Mouse (Mus musculus): ENCODE data around the gene Ak4. TPM values are rescaled to one million over a fixed set of nuclear protein-coding genes. Genes with fewer than 3 reads are reported as not detected.
A peak's percentile ranks its signal among the peaks of the same experiment; 100 is the strongest.
"Not testable (repeated sequence)": the region's sequence is repeated elsewhere in the genome, so short reads cannot be mapped to it uniquely, and the experiment has no call there.

Ak4 gene
- polyA plus RNA-seq, 1 experiment from 2014 or later = 21.1 TPM

DNA sequence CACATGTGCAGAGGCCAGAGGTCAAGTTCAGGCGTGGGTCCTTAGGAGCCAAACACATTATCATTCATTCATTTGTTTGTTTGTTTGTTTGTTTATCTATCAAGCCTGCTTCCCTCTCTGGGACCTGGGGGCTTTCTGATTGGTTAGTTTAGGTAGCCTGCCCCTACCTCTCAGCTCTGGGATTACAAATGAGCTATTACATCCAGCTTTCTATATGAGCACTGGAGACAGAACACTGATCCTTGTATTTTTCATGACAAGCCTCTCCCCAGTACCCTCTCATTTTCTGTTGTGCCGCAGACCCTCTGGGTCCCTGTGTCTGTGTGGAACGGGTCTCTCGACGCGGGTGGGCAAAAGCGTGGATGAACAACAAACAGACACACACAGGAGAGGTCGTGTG is 30.8 kb upstream of the Ak4 start:
- Histone ChIP-seq H3K36me3 (ENCODE audit: control insufficient read depth, insufficient read depth, low read length) (no peaks in the 10 kb centered on the region), H3K27ac (ENCODE audit: low read length) (no peak overlapping the region), H3K4me3 (ENCODE audit: low read length) (no peak overlapping the region), H3K4me2 (ENCODE audit: low read depth, low read length) (no peak overlapping the region), H3K27me3 (ENCODE audit: control insufficient read depth, insufficient read depth, low read depth, low read length) (no peaks in the 10 kb centered on the region), H3K9me3 (ENCODE audit: control insufficient read depth, low read length) (no peaks in the 10 kb centered on the region), H3K4me1 (replicated peaks; ENCODE audit: control insufficient read depth, insufficient read depth, low read length) (no peaks in the 10 kb centered on the region), H3K9ac (ENCODE audit: low read length) (no peak overlapping the region)
- WGBS = 85% methylated on average over 8 of the region's 8 CpGs
- ATAC-seq (ENCODE audit: low read depth) = no peak

DNA sequence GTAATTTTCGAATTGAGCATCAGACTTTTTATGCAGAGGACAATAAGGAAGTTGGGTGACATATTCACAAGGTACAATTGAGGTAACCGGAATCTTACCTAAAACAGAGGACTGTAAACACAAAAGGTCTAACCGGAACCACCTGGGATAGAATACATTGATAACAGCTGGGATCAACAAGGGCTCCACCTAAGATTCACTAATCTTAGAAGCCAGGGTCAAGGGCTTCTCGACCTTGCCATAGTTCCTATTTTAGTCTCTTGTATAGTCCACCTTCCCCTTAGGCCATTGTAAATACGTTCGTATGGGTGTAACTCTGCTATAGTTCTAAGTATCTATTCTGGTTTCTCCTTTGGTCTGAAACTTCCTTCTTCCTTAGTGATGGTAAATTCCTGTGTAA is 30.4 kb upstream of the Ak4 start:
- 66% methylated on average over 6 of the region's 6 CpGs for WGBS
- ATAC-seq (ENCODE audit: low read depth); H3K27me3 ChIP-seq (ENCODE audit: control insufficient read depth, insufficient read depth, low read depth, low read length); H3K4me1 ChIP-seq (replicated peaks; ENCODE audit: control insufficient read depth, insufficient read depth, low read length); H3K4me2 ChIP-seq (ENCODE audit: low read depth, low read length); H3K9ac ChIP-seq (ENCODE audit: low read length); H3K4me3 ChIP-seq (ENCODE audit: low read length); H3K9me3 ChIP-seq (ENCODE audit: control insufficient read depth, low read length); H3K36me3 ChIP-seq (ENCODE audit: control insufficient read depth, insufficient read depth, low read length); H3K27ac ChIP-seq (ENCODE audit: low read length): not testable (repeated sequence)

DNA sequence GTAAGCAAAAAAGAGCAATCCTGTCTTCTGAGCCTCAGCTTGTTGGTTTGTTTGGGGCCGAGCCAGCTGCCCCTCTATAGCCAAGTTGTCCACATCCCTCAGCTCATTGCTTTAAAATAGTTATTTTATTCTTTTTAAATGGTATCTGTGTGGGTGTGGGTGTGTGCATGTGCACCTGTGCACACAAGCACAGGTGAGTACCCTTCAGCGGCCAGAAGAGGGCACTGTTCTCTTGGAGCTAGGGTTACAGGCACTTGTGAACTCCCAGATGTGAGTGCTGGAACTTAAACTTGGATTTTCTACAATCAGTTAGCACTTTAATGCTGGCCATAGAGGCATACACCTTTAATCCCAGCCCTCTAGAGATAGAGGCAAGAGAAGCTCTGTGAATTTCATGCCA is 26.8 kb upstream of the Ak4 start:
- H3K4me1 ChIP-seq (replicated peaks; ENCODE audit: control insufficient read depth, insufficient read depth, low read length) = peaks cover 9% of the 10 kb centered on the region
- no peaks in the 10 kb centered on the region for H3K36me3 ChIP-seq (ENCODE audit: control insufficient read depth, insufficient read depth, low read length)
- ATAC-seq (ENCODE audit: low read depth) = no peak
- H3K9me3 ChIP-seq (ENCODE audit: control insufficient read depth, low read length) = no peaks in the 10 kb centered on the region
- H3K27ac ChIP-seq (ENCODE audit: low read length) = no peak overlapping the region
- H3K4me2 ChIP-seq (ENCODE audit: low read depth, low read length) = no peak overlapping the region
- H3K9ac ChIP-seq (ENCODE audit: low read length) = no peak overlapping the region
- 46% methylated on average over 2 of the region's 2 CpGs for WGBS
- H3K27me3 ChIP-seq (ENCODE audit: control insufficient read depth, insufficient read depth, low read depth, low read length) = no peaks in the 10 kb centered on the region
- H3K4me3 ChIP-seq (ENCODE audit: low read length) = no peak overlapping the region

DNA sequence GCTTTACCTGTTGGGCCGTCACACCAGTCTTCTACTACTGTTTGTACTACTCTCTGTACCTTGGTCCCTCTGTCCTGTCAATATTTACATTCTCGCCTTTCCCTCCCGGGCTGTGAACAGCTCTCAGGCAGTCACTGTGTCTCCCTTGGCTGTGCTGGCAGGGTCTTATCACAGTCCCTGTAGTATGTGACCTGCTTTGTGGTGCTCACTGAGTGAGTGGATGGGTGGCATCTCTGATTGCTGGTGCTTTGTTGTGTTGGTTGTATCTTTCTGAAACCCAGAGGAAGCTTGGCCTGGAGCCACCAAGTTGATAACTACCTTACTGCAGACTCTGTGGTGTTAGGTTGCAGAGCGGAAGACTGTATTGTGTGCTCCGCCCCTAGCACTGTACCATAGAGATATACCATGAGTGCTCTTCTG is 25.8 kb upstream of the Ak4 start:
- peak; percentile 82 for ATAC-seq (ENCODE audit: low read depth)
- no peak overlapping the region for H3K4me2 ChIP-seq (ENCODE audit: low read depth, low read length)

DNA sequence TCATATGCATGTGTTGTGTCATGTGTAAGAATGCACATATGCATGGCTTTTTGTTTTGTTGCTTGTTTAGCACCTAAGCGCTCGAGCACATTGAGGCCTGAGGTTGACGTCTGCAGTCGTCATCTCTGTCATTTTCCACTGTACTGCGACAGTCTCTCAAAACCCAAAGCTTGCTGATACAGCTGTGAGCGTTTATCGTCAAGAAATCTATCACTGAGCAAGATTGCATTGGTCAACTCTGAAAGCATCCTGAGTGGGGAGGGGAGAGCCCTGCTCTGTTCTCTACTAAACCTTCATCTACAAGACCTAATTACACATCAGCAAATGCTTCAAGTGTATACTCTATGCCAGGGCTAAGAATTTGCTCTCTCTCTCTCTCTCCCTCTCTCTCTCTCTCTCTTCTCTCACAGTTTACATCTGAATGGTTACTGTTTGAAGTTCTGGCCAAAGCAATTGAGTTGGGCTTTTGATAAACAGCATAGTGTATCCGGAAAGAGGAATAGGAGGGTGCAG is 24.0 kb upstream of the Ak4 start:
- no peaks in the 10 kb centered on the region for H3K36me3 ChIP-seq (ENCODE audit: control insufficient read depth, insufficient read depth, low read length)
- no peak overlapping the region for H3K9ac ChIP-seq (ENCODE audit: low read length)
- H3K27ac ChIP-seq (ENCODE audit: low read length) = no peak overlapping the region
- no peak overlapping the region for H3K4me2 ChIP-seq (ENCODE audit: low read depth, low read length)
- WGBS = 46% methylated on average over 8 of the region's 8 CpGs
- H3K9me3 ChIP-seq (ENCODE audit: control insufficient read depth, low read length) = no peaks in the 10 kb centered on the region
- H3K4me1 ChIP-seq (replicated peaks; ENCODE audit: control insufficient read depth, insufficient read depth, low read length) = peaks cover 9% of the 10 kb centered on the region
- H3K27me3 ChIP-seq (ENCODE audit: control insufficient read depth, insufficient read depth, low read depth, low read length) = no peaks in the 10 kb centered on the region
- H3K4me3 ChIP-seq (ENCODE audit: low read length) = no peak overlapping the region
- ATAC-seq (ENCODE audit: low read depth) = peak; percentile 65

More for the DNA sequence above, 25.8 kb upstream of the Ak4 start:
- Histone ChIP-seq H3K27ac (ENCODE audit: low read length) (0 out of 2 replicates have a peak overlapping the region, but pooled peaks have one; percentile 30), H3K4me3 (ENCODE audit: low read length) (no peak overlapping the region), H3K36me3 (ENCODE audit: control insufficient read depth, insufficient read depth, low read length) (no peaks in the 10 kb centered on the region), H3K9ac (ENCODE audit: low read length) (no peak overlapping the region), H3K27me3 (ENCODE audit: control insufficient read depth, insufficient read depth, low read depth, low read length) (no peaks in the 10 kb centered on the region), H3K9me3 (ENCODE audit: control insufficient read depth, low read length) (no peaks in the 10 kb centered on the region), H3K4me1 (replicated peaks; ENCODE audit: control insufficient read depth, insufficient read depth, low read length) (peaks cover 9% of the 10 kb centered on the region)
- WGBS = 30% methylated on average over 5 of the region's 5 CpGs

DNA sequence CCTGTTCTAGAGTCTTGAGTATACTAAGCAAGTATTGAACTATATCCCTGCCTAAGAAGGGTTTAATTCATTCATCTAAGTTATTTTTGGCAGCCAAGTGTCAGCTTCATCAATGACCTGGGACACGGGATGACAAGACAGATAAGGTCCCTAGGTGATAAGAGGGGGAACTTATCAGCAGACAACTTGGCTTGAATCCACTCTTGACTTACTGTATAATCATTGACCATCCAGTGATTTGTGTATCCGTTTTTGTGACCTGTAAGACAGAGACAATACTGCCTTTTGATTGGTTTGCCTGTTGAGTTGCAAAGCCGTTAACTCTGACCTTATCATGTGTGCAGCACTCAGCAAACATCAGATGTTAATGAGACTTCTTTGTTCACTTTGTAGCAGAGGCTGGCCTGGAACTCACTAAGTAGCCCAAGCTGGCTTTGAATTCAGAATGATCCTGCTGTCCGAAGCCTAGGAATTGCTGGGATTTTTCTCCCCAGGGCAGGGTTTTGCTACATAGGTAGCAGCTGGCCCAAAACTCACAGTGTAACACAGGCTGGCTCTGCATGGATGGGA is 19.0 kb upstream of the Ak4 start:
- ATAC-seq (ENCODE audit: low read depth) = no peak
- Histone ChIP-seq H3K4me2 (ENCODE audit: low read depth, low read length) (no peak overlapping the region), H3K36me3 (ENCODE audit: control insufficient read depth, insufficient read depth, low read length) (no peaks in the 10 kb centered on the region), H3K27ac (ENCODE audit: low read length) (no peak overlapping the region), H3K4me1 (replicated peaks; ENCODE audit: control insufficient read depth, insufficient read depth, low read length) (peaks cover 3% of the 10 kb centered on the region; the same call in 1 of the 2 replicates), H3K27me3 (ENCODE audit: control insufficient read depth, insufficient read depth, low read depth, low read length) (no peaks in the 10 kb centered on the region), H3K9me3 (ENCODE audit: control insufficient read depth, low read length) (no peaks in the 10 kb centered on the region), H3K4me3 (ENCODE audit: low read length) (no peak overlapping the region), H3K9ac (ENCODE audit: low read length) (no peak overlapping the region)
- WGBS = 46% methylated on average over 4 of the region's 4 CpGs

DNA sequence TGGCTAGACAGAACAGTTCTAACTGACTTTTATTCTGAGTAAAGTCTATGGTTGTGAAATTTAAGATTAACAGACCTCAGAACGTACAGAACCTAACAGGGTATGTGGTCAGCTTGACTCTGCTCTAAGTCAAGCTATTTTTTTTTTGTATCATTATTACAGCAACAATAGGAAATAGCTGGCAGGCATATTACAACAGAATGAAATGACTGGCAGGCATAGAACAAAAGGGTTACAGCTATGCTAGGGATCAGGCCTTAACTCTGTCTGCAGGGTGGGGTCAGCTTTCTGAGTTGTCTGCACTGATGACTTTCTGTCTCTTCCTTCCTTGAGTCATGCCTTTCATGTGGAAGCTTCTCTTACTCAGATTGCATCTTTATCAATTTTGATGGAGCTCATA is 17.1 kb upstream of the Ak4 start:
- 80% methylated on average over 1 of the region's 1 CpGs for WGBS
- Histone ChIP-seq H3K27ac (ENCODE audit: low read length) (no peak overlapping the region), H3K4me2 (ENCODE audit: low read depth, low read length) (no peak overlapping the region), H3K4me3 (ENCODE audit: low read length) (no peak overlapping the region), H3K27me3 (ENCODE audit: control insufficient read depth, insufficient read depth, low read depth, low read length) (no peaks in the 10 kb centered on the region), H3K9ac (ENCODE audit: low read length) (no peak overlapping the region), H3K4me1 (replicated peaks; ENCODE audit: control insufficient read depth, insufficient read depth, low read length) (no peaks in the 10 kb centered on the region; the same call in 1 of the 2 replicates), H3K9me3 (ENCODE audit: control insufficient read depth, low read length) (no peaks in the 10 kb centered on the region), H3K36me3 (ENCODE audit: control insufficient read depth, insufficient read depth, low read length) (no peaks in the 10 kb centered on the region)
- ATAC-seq (ENCODE audit: low read depth) = no peak

DNA sequence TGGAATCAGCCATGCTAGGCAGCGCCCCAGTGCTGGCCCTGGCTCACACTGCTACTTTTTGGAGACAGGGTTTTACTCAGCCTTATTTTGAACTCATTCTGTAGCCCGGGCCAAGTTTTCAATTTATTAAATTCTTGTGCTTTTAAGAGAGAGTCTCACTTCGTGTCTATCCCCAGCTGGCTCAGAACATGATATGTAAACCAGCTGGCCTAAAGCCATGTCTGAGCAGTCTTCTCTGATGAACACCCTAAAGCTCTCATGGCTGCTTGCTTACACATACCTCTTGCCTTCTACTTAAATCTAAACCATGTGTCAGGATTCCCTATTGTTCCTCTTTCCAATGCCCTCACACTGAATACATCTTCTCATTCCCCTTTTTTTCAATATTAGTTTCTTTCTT is 14.2 kb upstream of the Ak4 start:
- Histone ChIP-seq H3K4me2 (ENCODE audit: low read depth, low read length) (no peak overlapping the region), H3K9ac (ENCODE audit: low read length) (no peak overlapping the region), H3K4me3 (ENCODE audit: low read length) (no peak overlapping the region), H3K36me3 (ENCODE audit: control insufficient read depth, insufficient read depth, low read length) (no peaks in the 10 kb centered on the region), H3K9me3 (ENCODE audit: control insufficient read depth, low read length) (no peaks in the 10 kb centered on the region), H3K27me3 (ENCODE audit: control insufficient read depth, insufficient read depth, low read depth, low read length) (no peaks in the 10 kb centered on the region), H3K27ac (ENCODE audit: low read length) (no peak overlapping the region), H3K4me1 (replicated peaks; ENCODE audit: control insufficient read depth, insufficient read depth, low read length) (no peaks in the 10 kb centered on the region; the same call in 1 of the 2 replicates)
- peak; percentile 68 for ATAC-seq (ENCODE audit: low read depth)
- 38% methylated on average over 3 of the region's 3 CpGs for WGBS

DNA sequence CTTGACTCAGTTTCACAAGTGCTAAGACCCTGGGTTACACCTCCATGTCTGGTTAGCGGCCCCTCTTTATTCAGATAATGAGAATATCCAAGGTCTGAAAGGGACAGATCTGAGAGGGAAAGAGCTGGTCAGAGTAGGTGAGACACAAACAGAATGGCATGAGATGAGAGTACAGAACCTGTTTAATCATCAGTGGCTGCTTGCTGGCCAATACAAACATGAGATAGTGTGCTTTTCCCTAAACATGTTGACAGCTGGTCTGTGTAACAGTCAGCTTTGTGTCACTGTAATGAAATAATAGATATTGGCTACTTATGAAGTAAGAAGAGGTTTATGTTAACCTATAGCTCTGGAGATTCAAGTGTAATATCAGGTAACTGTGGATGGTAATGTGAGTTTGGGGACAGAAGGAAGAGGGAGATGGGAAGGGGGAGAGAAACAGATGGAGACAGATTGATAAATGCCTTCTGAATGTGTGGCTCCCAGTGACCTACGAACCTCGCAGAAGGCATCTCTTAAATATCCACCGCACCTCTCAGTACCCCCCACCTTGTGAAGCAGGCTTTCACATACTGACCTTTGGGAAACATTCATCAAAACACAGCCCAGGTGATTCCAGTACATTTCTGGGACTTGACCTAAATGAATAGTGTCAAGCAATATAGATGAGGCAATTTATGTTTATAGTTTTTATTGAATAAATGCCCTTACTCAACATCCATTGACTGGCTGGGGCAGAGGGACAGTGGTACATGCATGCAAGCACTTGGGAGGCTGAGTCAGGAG is 12.5 kb upstream of the Ak4 start:
- H3K4me1 ChIP-seq (replicated peaks; ENCODE audit: control insufficient read depth, insufficient read depth, low read length) = no peaks in the 10 kb centered on the region; the same call in 1 of the 2 replicates
- no peak overlapping the region for H3K27ac ChIP-seq (ENCODE audit: low read length)
- no peaks in the 10 kb centered on the region for H3K9me3 ChIP-seq (ENCODE audit: control insufficient read depth, low read length)
- H3K9ac ChIP-seq (ENCODE audit: low read length) = no peak overlapping the region
- 76% methylated on average over 4 of the region's 4 CpGs for WGBS
- H3K27me3 ChIP-seq (ENCODE audit: control insufficient read depth, insufficient read depth, low read depth, low read length) = no peaks in the 10 kb centered on the region
- ATAC-seq (ENCODE audit: low read depth) = no peak
- H3K36me3 ChIP-seq (ENCODE audit: control insufficient read depth, insufficient read depth, low read length) = no peaks in the 10 kb centered on the region
- no peak overlapping the region for H3K4me2 ChIP-seq (ENCODE audit: low read depth, low read length)
- H3K4me3 ChIP-seq (ENCODE audit: low read length) = no peak overlapping the region

All from lung, embryonic 16.5 days (tissue).